Mouse (Mus musculus) bone marrow macrophage, adult 2 months (primary cell): ENCODE data around the gene Foxk1.

ENCODE experiments used
- CTCF ChIP-seq: IDR thresholded peaks from 2 replicates; pipeline ENCODE4 v1.5.1; 2012; ENCODE audit warnings: low read depth, mild to moderate bottlenecking, low read length, moderate library complexity
- POLR2A ChIP-seq: IDR thresholded peaks from 2 replicates; pipeline ENCODE4 v1.6.1; 2012; ENCODE audit warnings: mild to moderate bottlenecking, low read depth, low read length, borderline replicate concordance

DNA sequence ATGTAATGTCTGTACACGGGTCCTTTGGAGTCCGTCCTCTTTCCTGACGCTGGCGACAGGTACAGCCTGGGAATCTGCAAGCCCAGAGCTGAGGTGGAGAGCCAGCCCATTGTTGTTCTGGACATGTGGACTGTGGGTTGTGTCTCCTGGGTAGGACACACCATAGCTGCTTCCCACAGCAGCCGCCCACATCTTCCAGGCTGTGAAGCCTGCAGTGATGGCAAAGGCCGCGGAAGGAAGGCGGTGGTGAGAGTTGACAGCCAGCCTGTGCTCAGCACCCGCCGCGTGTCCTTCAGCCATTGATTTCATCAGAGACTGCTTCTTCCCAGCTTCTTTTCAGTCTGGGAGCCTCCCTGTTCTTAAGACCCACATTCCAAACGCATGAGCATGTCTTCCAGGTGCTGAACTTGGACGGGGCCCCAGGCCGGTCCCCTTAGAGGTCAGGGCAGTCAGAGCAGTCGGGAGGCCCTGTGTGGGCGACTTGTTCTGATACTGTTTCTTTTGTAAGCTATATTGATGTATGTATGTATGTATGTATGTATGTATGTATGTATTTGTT is 37.2 kb downstream of the Foxk1 start:
- TF ChIP-seq CTCF (no peak), POLR2A (no peak)
